Mouse (Mus musculus) liver (tissue): ENCODE results near the gene Kirrel2.

Experiments
- DNase-seq: peaks from one replicate; pipeline ENCODE4 v3.0.0-alpha.2; 2020; ENCODE audit warnings: mixed read lengths

The Kirrel2 gene

GRCm38 (mm10) chr7:30450241-30450640 lies 7.2 kb downstream of the Kirrel2 start:
- no peak for DNase-seq

- peak; percentile 50 for DNase-seq
Measured at GRCm38 (mm10) chr7:30444971-30445751, 12.3 kb downstream of the Kirrel2 start, which contains the start of gene Aplp1. Gene Aplp1, minus strand, starts transcription at chr7:30445535.

- peak; percentile 49 for DNase-seq
Measured at GRCm38 (mm10) chr7:30444154-30444970, 13.1 kb downstream of the Kirrel2 start.

GRCm38 (mm10) chr7:30443696-30444095 lies 13.8 kb downstream of the Kirrel2 start:
- no peak for DNase-seq

GRCm38 (mm10) chr7:30440697-30441096 lies 16.8 kb downstream of the Kirrel2 start:
- peak; percentile 57 for DNase-seq

- DNase-seq, result no peak
Measured at GRCm38 (mm10) chr7:30439734-30440133, 17.8 kb downstream of the Kirrel2 start.

GRCm38 (mm10) chr7:30436879-30437278 lies 20.6 kb downstream of the Kirrel2 start:
- DNase-seq, result no peak

- no peak for DNase-seq
Measured at GRCm38 (mm10) chr7:30435156-30435555, 22.3 kb downstream of the Kirrel2 start.

- no peak for DNase-seq
Measured at GRCm38 (mm10) chr7:30434701-30435100, 22.8 kb downstream of the Kirrel2 start.

GRCm38 (mm10) chr7:30434238-30434637 lies 23.3 kb downstream of the Kirrel2 start:
- DNase-seq, result peak; percentile 57

GRCm38 (mm10) chr7:30431793-30432192 lies 25.7 kb downstream of the Kirrel2 start:
- DNase-seq, result peak; percentile 31

GRCm38 (mm10) chr7:30430191-30430590 lies 27.3 kb downstream of the Kirrel2 start:
- DNase-seq, result no peak

- no peak for DNase-seq
Measured at GRCm38 (mm10) chr7:30429327-30429726, 28.2 kb downstream of the Kirrel2 start.

GRCm38 (mm10) chr7:30423071-30423641 lies 34.3 kb downstream of the Kirrel2 start:
- DNase-seq, result no peak

GRCm38 (mm10) chr7:30422560-30422959 lies 34.9 kb downstream of the Kirrel2 start:
- no peak for DNase-seq

- DNase-seq, result peak; percentile 77
Measured at GRCm38 (mm10) chr7:30421890-30422435, 35.5 kb downstream of the Kirrel2 start.

- peak; percentile 79 for DNase-seq
Measured at GRCm38 (mm10) chr7:30421175-30421889, 36.2 kb downstream of the Kirrel2 start, which contains the start of gene Nfkbid. Gene Nfkbid, plus strand, starts transcription at chr7:30421732.

GRCm38 (mm10) chr7:30420673-30421072 lies 36.8 kb downstream of the Kirrel2 start:
- no peak for DNase-seq

- DNase-seq, result peak; percentile 49
Measured at GRCm38 (mm10) chr7:30419561-30420499, 37.7 kb downstream of the Kirrel2 start, which contains the start of gene Hcst. Gene Hcst, minus strand, starts transcription at chr7:30419854.

- no peak for DNase-seq
Measured at GRCm38 (mm10) chr7:30417856-30418255, 39.6 kb downstream of the Kirrel2 start.

GRCm38 (mm10) chr7:30413596-30413995 lies 43.9 kb downstream of the Kirrel2 start, which contains the start of gene Tyrobp:
Gene Tyrobp, plus strand, starts transcription at chr7:30413760.
- no peak for DNase-seq
